Mouse (Mus musculus): Measurements from ENCODE around the gene Rpl28. TPM values are rescaled to one million over a fixed set of nuclear protein-coding genes. Genes with fewer than 3 reads are reported as not detected.
A peak's percentile ranks its signal among the peaks of the same experiment; 100 is the strongest.

The Rpl28 gene
- polyA plus RNA-seq, 1 experiment from 2014 or later, result 224 TPM

- Histone ChIP-seq H3K27ac (replicated peaks) (no peak overlapping the region), H3K4me1 (peaks cover 7% of the 10 kb centered on the region; the same call in 1 of the 2 replicates), H3K9me3 (replicated peaks) (no peaks in the 10 kb centered on the region), H3K9ac (replicated peaks) (no peak overlapping the region), H3K36me3 (no peaks in the 10 kb centered on the region), H3K4me2 (no peak overlapping the region), H3K27me3 (replicated peaks) (no peaks in the 10 kb centered on the region), H3K4me3 (replicated peaks) (no peak overlapping the region)
- ATAC-seq (ENCODE audit: low FRiP score), result no peak
- 10% methylated on average over 4 of the region's 4 CpGs for WGBS
Observed at GRCm38 (mm10) chr7:4764946-4765710, 27.5 kb upstream of the Rpl28 start.

- Histone ChIP-seq H3K27me3 (replicated peaks) (peaks cover 24% of the 10 kb centered on the region), H3K9ac (replicated peaks) (no peak within 1 kb of the TSS), H3K27ac (replicated peaks) (no peak within 1 kb of the TSS), H3K4me2 (no peak within 1 kb of the TSS), H3K4me3 (replicated peaks) (no peak within 1 kb of the TSS), H3K9me3 (replicated peaks) (no peaks in the 10 kb centered on the region), H3K4me1 (no peaks in the 10 kb centered on the region), H3K36me3 (no peaks in the 10 kb centered on the region)
- ATAC-seq (ENCODE audit: low FRiP score), result no peak
- 78% methylated on average over 3 of the region's 5 CpGs for WGBS
Observed at GRCm38 (mm10) chr7:4771202-4771601, 21.5 kb upstream of the Rpl28 start, which contains the start of gene Fam71e2. Gene Fam71e2, minus strand, starts transcription at chr7:4771302.

- no peak overlapping the region for H3K27ac ChIP-seq (replicated peaks)
- no peak for ATAC-seq (ENCODE audit: low FRiP score)
- H3K4me3 ChIP-seq (replicated peaks), result no peak overlapping the region
- H3K27me3 ChIP-seq (replicated peaks), result peaks cover 69% of the 10 kb centered on the region
- H3K9me3 ChIP-seq (replicated peaks), result no peaks in the 10 kb centered on the region
- no peak overlapping the region for H3K4me2 ChIP-seq
- 53% methylated on average over 10 of the region's 10 CpGs for WGBS
- H3K36me3 ChIP-seq, result no peaks in the 10 kb centered on the region
- peaks cover 10% of the 10 kb centered on the region for H3K4me1 ChIP-seq
- H3K9ac ChIP-seq (replicated peaks), result no peak overlapping the region
Observed at GRCm38 (mm10) chr7:4776131-4776530, 16.5 kb upstream of the Rpl28 start.

GRCm38 (mm10) chr7:4776861-4777830 lies 15.5 kb upstream of the Rpl28 start:
- peak; percentile 79 for ATAC-seq (ENCODE audit: low FRiP score)
- peak overlapping the region; percentile 54 for H3K4me2 ChIP-seq
- H3K9ac ChIP-seq (replicated peaks), result peak overlapping the region; percentile 33
- peak overlapping the region; percentile 37 for H3K4me3 ChIP-seq (replicated peaks)
- no peak overlapping the region for H3K27ac ChIP-seq (replicated peaks)
- H3K9me3 ChIP-seq (replicated peaks), result no peaks in the 10 kb centered on the region
- peaks cover 10% of the 10 kb centered on the region for H3K4me1 ChIP-seq
- H3K27me3 ChIP-seq (replicated peaks), result peaks cover 72% of the 10 kb centered on the region
- 2% methylated on average over 52 of the region's 56 CpGs for WGBS
- H3K36me3 ChIP-seq, result no peaks in the 10 kb centered on the region

GRCm38 (mm10) chr7:4777851-4778637 lies 14.6 kb upstream of the Rpl28 start:
- no peak for ATAC-seq (ENCODE audit: low FRiP score)
- Histone ChIP-seq H3K4me2 (no peak overlapping the region), H3K27me3 (replicated peaks) (peaks cover 72% of the 10 kb centered on the region), H3K9me3 (replicated peaks) (no peaks in the 10 kb centered on the region), H3K9ac (replicated peaks) (no peak overlapping the region), H3K4me3 (replicated peaks) (no peak overlapping the region), H3K36me3 (no peaks in the 10 kb centered on the region), H3K4me1 (peaks cover 10% of the 10 kb centered on the region), H3K27ac (replicated peaks) (no peak overlapping the region)
- WGBS, result 4% methylated on average over 14 of the region's 20 CpGs

- Histone ChIP-seq H3K4me1 (peaks cover 10% of the 10 kb centered on the region), H3K27ac (replicated peaks) (no peak overlapping the region), H3K9me3 (replicated peaks) (no peaks in the 10 kb centered on the region), H3K9ac (replicated peaks) (no peak overlapping the region), H3K4me2 (no peak overlapping the region), H3K36me3 (no peaks in the 10 kb centered on the region), H3K27me3 (replicated peaks) (peaks cover 64% of the 10 kb centered on the region), H3K4me3 (replicated peaks) (no peak overlapping the region)
- ATAC-seq (ENCODE audit: low FRiP score), result no peak
- 44% methylated on average over 5 of the region's 5 CpGs for WGBS
Observed at GRCm38 (mm10) chr7:4779921-4780320, 12.8 kb upstream of the Rpl28 start.

GRCm38 (mm10) chr7:4782130-4782529 lies 10.5 kb upstream of the Rpl28 start:
- no peak for ATAC-seq (ENCODE audit: low FRiP score)
- H3K27ac ChIP-seq (replicated peaks), result no peak overlapping the region
- no peaks in the 10 kb centered on the region for H3K9me3 ChIP-seq (replicated peaks)
- H3K9ac ChIP-seq (replicated peaks), result no peak overlapping the region
- H3K4me3 ChIP-seq (replicated peaks), result no peak overlapping the region
- H3K4me1 ChIP-seq, result peaks cover 5% of the 10 kb centered on the region
- WGBS, result 53% methylated on average over 3 of the region's 3 CpGs
- H3K36me3 ChIP-seq, result no peaks in the 10 kb centered on the region
- H3K4me2 ChIP-seq, result no peak overlapping the region
- H3K27me3 ChIP-seq (replicated peaks), result peaks cover 45% of the 10 kb centered on the region

GRCm38 (mm10) chr7:4782759-4783158 lies 9.9 kb upstream of the Rpl28 start, which contains the start of the genes Il11 and Tmem190:
Gene Il11, minus strand, starts transcription at chr7:4782859.
Gene Tmem190, plus strand, starts transcription at chr7:4782937.
- no peak within 1 kb of the TSS for H3K27ac ChIP-seq (replicated peaks)
- no peak within 1 kb of the TSS for H3K9ac ChIP-seq (replicated peaks)
- whole genome bisulfite sequencing, result 70% methylated on average over 2 of the region's 2 CpGs
- no peaks in the 10 kb centered on the region for H3K4me1 ChIP-seq
- H3K27me3 ChIP-seq (replicated peaks), result peaks cover 44% of the 10 kb centered on the region
- no peak for ATAC-seq (ENCODE audit: low FRiP score)
- no peak within 1 kb of the TSS for H3K4me3 ChIP-seq (replicated peaks)
- no peaks in the 10 kb centered on the region for H3K36me3 ChIP-seq
- no peaks in the 10 kb centered on the region for H3K9me3 ChIP-seq (replicated peaks)
- no peak within 1 kb of the TSS for H3K4me2 ChIP-seq

GRCm38 (mm10) chr7:4783667-4784268 lies 8.9 kb upstream of the Rpl28 start:
- Histone ChIP-seq H3K27ac (replicated peaks) (no peak overlapping the region), H3K36me3 (no peaks in the 10 kb centered on the region), H3K9ac (replicated peaks) (no peak overlapping the region), H3K27me3 (replicated peaks) (peaks cover 34% of the 10 kb centered on the region), H3K9me3 (replicated peaks) (no peaks in the 10 kb centered on the region), H3K4me3 (replicated peaks) (no peak overlapping the region), H3K4me2 (no peak overlapping the region), H3K4me1 (peaks cover 6% of the 10 kb centered on the region)
- no peak for ATAC-seq (ENCODE audit: low FRiP score)
- 88% methylated on average over 14 of the region's 14 CpGs for WGBS

- peak overlapping the region; percentile 88 for H3K4me2 ChIP-seq
- peaks cover 20% of the 10 kb centered on the region for H3K4me1 ChIP-seq
- WGBS, result 2% methylated on average over 64 of the region's 64 CpGs
- H3K27me3 ChIP-seq (replicated peaks), result peaks cover 15% of the 10 kb centered on the region; the same call in 1 of the 2 replicates
- no peaks in the 10 kb centered on the region for H3K9me3 ChIP-seq (replicated peaks)
- H3K4me3 ChIP-seq (replicated peaks), result peak overlapping the region; percentile 51
- ATAC-seq (ENCODE audit: low FRiP score), result peak; percentile 33
- peak overlapping the region; percentile 68 for H3K9ac ChIP-seq (replicated peaks)
- H3K36me3 ChIP-seq, result no peaks in the 10 kb centered on the region
- H3K27ac ChIP-seq (replicated peaks), result peak overlapping the region; percentile 74
Observed at GRCm38 (mm10) chr7:4788499-4789435, 3.9 kb upstream of the Rpl28 start.
